ENCODE assay signal across 9 mouse cellular contexts in genomic region chr9:43116997-43117336, GRCm38 (mm10). TPM values are rescaled to one million over a fixed set of nuclear protein-coding genes. Genes with fewer than 3 reads are reported as not detected.
DNase-seq lines count a peak whose midpoint lies in the region; ATAC-seq and TF ChIP-seq lines count a peak whose summit lies in the region.
"Had no signal": no experiment of that assay in that cellular context is flagged by ENCODE, and none has a peak within 500 bp of the region (broad histone marks: within the 10 kb centered on the region; RNA-seq: fewer than 3 reads in every experiment).

No protein-coding gene starts in this region.

- H3K4me2 ChIP-seq in hindbrain, embryonic 13.5 days: peak overlapping the region; percentile 77
- H3K4me2 ChIP-seq in hindbrain, embryonic 11.5 days (replicated peaks; ENCODE audit: low read depth, low read length): no peak overlapping the region
- H3K4me2 ChIP-seq in forebrain, embryonic 11.5 days (ENCODE audit: low read depth, low read length, severe bottlenecking): peak overlapping the region; percentile 81; the same call in 1 of the 2 replicates
- peak overlapping the region; percentile 81 for H3K4me2 ChIP-seq in liver, embryonic 16.5 days (ENCODE audit: low read depth, low read length)

- H3K36me3 ChIP-seq in hindbrain, embryonic 13.5 days: 0 out of 2 replicates have a peak, but pooled peaks cover 3% of the 10 kb centered on the region
- H3K36me3 ChIP-seq in hindbrain, embryonic 11.5 days (ENCODE audit: control insufficient read depth, insufficient read depth, low read length): no peaks in the 10 kb centered on the region
- H3K36me3 ChIP-seq in E14TG2a.4 (ENCODE audit: insufficient read depth, low read length): peaks cover 3% of the 10 kb centered on the region; the same call in 1 of the 2 replicates
- no peaks in the 10 kb centered on the region for H3K36me3 ChIP-seq in forebrain, embryonic 11.5 days (ENCODE audit: control insufficient read depth, insufficient read depth, low read length)
- no peaks in the 10 kb centered on the region for H3K36me3 ChIP-seq in liver, embryonic 16.5 days (ENCODE audit: control insufficient read depth, insufficient read depth)

- DNase-seq in hindbrain, embryonic 11.5 days (ENCODE audit: low spot score): no peak
- DNase-seq in forebrain, embryonic 11.5 days (ENCODE audit: low spot score): peak; percentile 41
- no peak for DNase-seq in cerebellum, adult 18-20 months
- DNase-seq in frontal cortex, postnatal 10 days (ENCODE audit: low spot score in 2 of 2): no peak
- DNase-seq in embryo, embryonic 11 days: no peak

- peak overlapping the region; percentile 75; the same call in 1 of the 2 replicates for H3K27ac ChIP-seq in hindbrain, embryonic 13.5 days
- no peak overlapping the region for H3K27ac ChIP-seq in hindbrain, embryonic 11.5 days (ENCODE audit: low read depth, low read length)
- H3K27ac ChIP-seq in forebrain, embryonic 11.5 days (ENCODE audit: low read depth, low read length): no peak overlapping the region
- peak overlapping the region; percentile 92 for H3K27ac ChIP-seq in liver, embryonic 16.5 days (ENCODE audit: low read length)
- H3K27ac ChIP-seq: embryonic facial prominence, embryonic 15.5 days had no signal

- TF ChIP-seq CTCF in E14TG2a.4 (conservative IDR thresholded peaks at IDR 0.05; ENCODE audit: low read length): no peak

- H3K4me3 ChIP-seq in hindbrain, embryonic 13.5 days: peak overlapping the region; percentile 86
- no peak overlapping the region for H3K4me3 ChIP-seq in hindbrain, embryonic 11.5 days (ENCODE audit: low read depth, low read length)
- peak overlapping the region; percentile 94; the same call in 1 of the 2 replicates for H3K4me3 ChIP-seq in E14TG2a.4 (replicated peaks; ENCODE audit: low read length)
- H3K4me3 ChIP-seq in forebrain, embryonic 11.5 days (ENCODE audit: low read depth, low read length): no peak overlapping the region
- peak overlapping the region; percentile 71 for H3K4me3 ChIP-seq in liver, embryonic 16.5 days (ENCODE audit: low read depth, low read length)

- H3K4me1 ChIP-seq in hindbrain, embryonic 13.5 days (replicated peaks): peaks cover 30% of the 10 kb centered on the region
- H3K4me1 ChIP-seq in hindbrain, embryonic 11.5 days (replicated peaks; ENCODE audit: control insufficient read depth, insufficient read depth, low read length): no peaks in the 10 kb centered on the region; the same call in 1 of the 2 replicates
- H3K4me1 ChIP-seq in E14TG2a.4 (replicated peaks; ENCODE audit: low read depth, low read length): peaks cover 24% of the 10 kb centered on the region
- peaks cover 6% of the 10 kb centered on the region for H3K4me1 ChIP-seq in forebrain, embryonic 11.5 days (replicated peaks; ENCODE audit: control insufficient read depth, insufficient read depth, low read length)
- peaks cover 28% of the 10 kb centered on the region for H3K4me1 ChIP-seq in liver, embryonic 16.5 days (ENCODE audit: control insufficient read depth, low read depth, low read length)

- H3K9me3 ChIP-seq in hindbrain, embryonic 13.5 days: no peaks in the 10 kb centered on the region
- no peaks in the 10 kb centered on the region for H3K9me3 ChIP-seq in hindbrain, embryonic 11.5 days (ENCODE audit: control insufficient read depth, low read length)
- no peaks in the 10 kb centered on the region for H3K9me3 ChIP-seq in E14TG2a.4 (ENCODE audit: low read length)
- H3K9me3 ChIP-seq in forebrain, embryonic 11.5 days (ENCODE audit: control insufficient read depth, low read length): no peaks in the 10 kb centered on the region
- H3K9me3 ChIP-seq in liver, embryonic 16.5 days (replicated peaks; ENCODE audit: control insufficient read depth, low read length): no peaks in the 10 kb centered on the region
- H3K9me3 ChIP-seq: embryonic facial prominence, embryonic 15.5 days had no signal

- no peaks in the 10 kb centered on the region for H3K27me3 ChIP-seq in hindbrain, embryonic 13.5 days
- H3K27me3 ChIP-seq in hindbrain, embryonic 11.5 days (ENCODE audit: control insufficient read depth, insufficient read depth, low read length): no peaks in the 10 kb centered on the region
- H3K27me3 ChIP-seq in E14TG2a.4 (ENCODE audit: insufficient read depth, low read length): 0 out of 2 replicates have a peak, but pooled peaks cover 2% of the 10 kb centered on the region
- no peaks in the 10 kb centered on the region for H3K27me3 ChIP-seq in forebrain, embryonic 11.5 days (ENCODE audit: control insufficient read depth, insufficient read depth, low read length)
- peaks cover 30% of the 10 kb centered on the region for H3K27me3 ChIP-seq in liver, embryonic 16.5 days (ENCODE audit: control insufficient read depth, insufficient read depth, low read depth, low read length)
- H3K27me3 ChIP-seq: embryonic facial prominence, embryonic 15.5 days had no signal

- peak; percentile 41; the same call in 1 of the 2 replicates for ATAC-seq in hindbrain, embryonic 13.5 days (ENCODE audit: low FRiP score)
- ATAC-seq in hindbrain, embryonic 11.5 days (ENCODE audit: low FRiP score): no peak
- no peak for ATAC-seq in forebrain, embryonic 11.5 days (replicated peaks; ENCODE audit: low FRiP score)
- no peak for ATAC-seq in liver, embryonic 16.5 days (ENCODE audit: low read depth)

- no peak overlapping the region for H3K9ac ChIP-seq in hindbrain, embryonic 13.5 days
- H3K9ac ChIP-seq in hindbrain, embryonic 11.5 days (ENCODE audit: low read depth, low read length): no peak overlapping the region
- no peak overlapping the region for H3K9ac ChIP-seq in forebrain, embryonic 11.5 days (ENCODE audit: low read length)
- H3K9ac ChIP-seq in liver, embryonic 16.5 days (ENCODE audit: low read depth, low read length): peak overlapping the region; percentile 81

- 88% methylated on average over 6 of the region's 6 CpGs for WGBS in hindbrain, embryonic 13.5 days
- WGBS in hindbrain, embryonic 11.5 days: 89% methylated on average over 6 of the region's 6 CpGs
- WGBS in forebrain, embryonic 11.5 days: 83% methylated on average over 6 of the region's 6 CpGs
- WGBS in liver, embryonic 16.5 days (ENCODE audit: insufficient replicate concordance): 58% methylated on average over 6 of the region's 6 CpGs

RNA-seq across cellular contexts. Expression of gene Tmem136, which starts 0.6 kb away (rescaled TPM):
- polyA plus RNA-seq in hindbrain, embryonic 13.5 days (2015; fragmentation: Nextera tagmentation; extraction: Ambion mirVana): 11.0 and 11.5 TPM in 2 replicates
- 16.9 and 19.2 TPM in 2 replicates for polyA plus RNA-seq in hindbrain, embryonic 11.5 days (2014; fragmentation: Nextera tagmentation; extraction: Ambion mirVana)
- 13.5 and 13.8 TPM in 2 replicates for polyA plus RNA-seq in forebrain, embryonic 11.5 days (2014; fragmentation: Nextera tagmentation; extraction: Ambion mirVana)
- polyA plus RNA-seq in liver, embryonic 16.5 days (2015; fragmentation: Nextera tagmentation; extraction: Ambion mirVana): 0.49 and 0.78 TPM in 2 replicates

RNA-seq across cellular contexts. Expression of gene Arhgef12, which starts 9.9 kb away (rescaled TPM):
- 19.8 and 23.6 TPM in 2 replicates for polyA plus RNA-seq in hindbrain, embryonic 13.5 days (2015; fragmentation: Nextera tagmentation; extraction: Ambion mirVana)
- 11.6 and 22.5 TPM in 2 replicates for polyA plus RNA-seq in hindbrain, embryonic 11.5 days (2014; fragmentation: Nextera tagmentation; extraction: Ambion mirVana)
- polyA plus RNA-seq in forebrain, embryonic 11.5 days (2014; fragmentation: Nextera tagmentation; extraction: Ambion mirVana): 14.6 and 14.8 TPM in 2 replicates
- polyA plus RNA-seq in liver, embryonic 16.5 days (2015; fragmentation: Nextera tagmentation; extraction: Ambion mirVana): 7.1 and 7.8 TPM in 2 replicates

Comparison
In these comparisons a context has a peak if more than half of its experiments do, and no peak if none do; other contexts are left out.
1. H3K27ac ChIP-seq: peak in hindbrain, embryonic 13.5 days (single experiment) and liver, embryonic 16.5 days (single experiment); none in hindbrain, embryonic 11.5 days (single experiment) and forebrain, embryonic 11.5 days (single experiment).
2. H3K4me3 ChIP-seq: peak in hindbrain, embryonic 13.5 days (single experiment), E14TG2a.4 (single experiment) and liver, embryonic 16.5 days (single experiment); none in hindbrain, embryonic 11.5 days (single experiment) and forebrain, embryonic 11.5 days (single experiment).